Mouse (Mus musculus): ENCODE data around the gene Ces1a.

DNA sequence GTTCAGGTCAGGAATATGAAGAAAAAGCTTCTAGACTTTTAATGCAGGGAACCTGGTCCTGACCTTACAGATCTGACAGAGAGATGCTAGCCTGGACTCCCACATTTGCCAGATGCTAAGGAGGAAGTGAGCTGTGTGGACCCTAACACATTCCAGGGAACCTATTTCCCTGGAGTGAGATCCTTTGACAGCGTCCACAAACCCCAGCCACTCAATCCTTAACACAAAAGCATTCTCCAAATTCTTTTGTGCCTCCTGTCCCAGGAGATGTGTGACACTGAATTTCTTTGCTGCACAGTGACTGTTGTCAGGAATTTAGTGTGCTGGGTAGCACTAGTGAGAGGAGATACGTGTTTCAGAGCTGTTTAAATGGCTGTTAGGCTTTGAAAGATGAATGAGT, 9.2 kb downstream of the Ces1a start:
- no peak for TF ChIP-seq MAZ (IDR thresholded peaks at IDR 0.05; ENCODE audit: low read depth, low read length)
- no peak for TF ChIP-seq MAFK (IDR thresholded peaks at IDR 0.05; ENCODE audit: borderline replicate concordance, low read depth, low read length)
- no peak for TF ChIP-seq POLR2A (IDR thresholded peaks at IDR 0.05; ENCODE audit: control insufficient read depth in 1 of 2, insufficient read depth in 1 of 2, low read depth in 1 of 2, low read length in 2 of 2, poor library complexity in 1 of 2)
- TF ChIP-seq POLR2AphosphoS5 (IDR thresholded peaks at IDR 0.05; ENCODE audit: borderline replicate concordance, low read depth, low read length), result no peak
- no peak for TF ChIP-seq TBP (IDR thresholded peaks at IDR 0.05; ENCODE audit: low read depth, low read length)
- TF ChIP-seq USF2 (IDR thresholded peaks at IDR 0.05; ENCODE audit: borderline replicate concordance in 1 of 2, insufficient read depth in 1 of 2, low read depth in 1 of 2, low read length in 2 of 2), result no peak
